Mouse (Mus musculus) urinary bladder, adult 18-20 months (tissue): ENCODE results near the gene Zfp825.
"Not testable (repeated sequence)": the region's sequence is repeated elsewhere in the genome, so short reads cannot be mapped to it uniquely, and the experiment has no call there.

Experiments
- DNase-seq, 2 experiments: peaks; one replicate each; pipeline ENCODE4 v3.0.0; 2022; ENCODE audit warnings: low spot score in 2 of 2, mixed read lengths in 2 of 2

Zfp825 gene

DNA sequence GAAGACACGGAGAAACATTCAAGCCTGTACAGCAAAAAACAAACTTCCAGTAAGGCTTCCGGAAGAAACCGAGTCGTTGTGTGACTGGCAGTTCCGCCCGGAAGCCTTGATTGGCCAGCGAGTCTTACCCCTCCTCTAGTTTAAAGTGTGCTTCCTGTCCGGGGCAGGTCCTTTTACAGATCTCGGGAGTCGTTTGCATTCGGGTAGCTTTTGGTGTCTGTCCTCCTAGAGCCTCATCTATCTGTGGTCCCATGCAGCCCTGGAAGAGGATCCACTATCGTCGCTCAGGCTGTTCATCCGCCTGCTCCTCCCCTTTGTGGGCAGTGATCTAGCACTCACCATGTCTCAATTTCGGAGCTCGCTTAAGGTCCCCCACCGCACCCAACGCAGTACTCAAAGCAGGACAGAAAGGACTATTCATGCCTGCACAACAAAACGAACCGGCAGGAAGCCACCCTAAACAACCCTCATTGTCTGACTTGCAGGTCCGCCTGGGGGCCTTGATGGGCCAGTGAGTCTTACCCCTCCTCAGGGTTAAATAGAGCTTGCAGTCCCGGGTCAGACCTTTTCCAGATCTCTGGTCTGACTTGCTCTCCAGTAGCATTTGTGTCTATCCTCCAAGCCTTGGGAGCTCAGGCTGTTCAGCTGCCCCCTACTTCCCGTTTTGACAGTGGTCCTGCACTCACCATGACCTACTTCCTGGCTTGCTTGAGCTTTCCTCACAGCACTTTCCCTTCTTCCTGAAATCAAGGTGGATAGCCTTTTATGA, at the start of gene Zfp825:
Gene Zfp825 (minus strand): TSS at position 82 of the 769 bp plus-strand sequence.
- peak; percentile 35 to 48 for DNase-seq

DNA sequence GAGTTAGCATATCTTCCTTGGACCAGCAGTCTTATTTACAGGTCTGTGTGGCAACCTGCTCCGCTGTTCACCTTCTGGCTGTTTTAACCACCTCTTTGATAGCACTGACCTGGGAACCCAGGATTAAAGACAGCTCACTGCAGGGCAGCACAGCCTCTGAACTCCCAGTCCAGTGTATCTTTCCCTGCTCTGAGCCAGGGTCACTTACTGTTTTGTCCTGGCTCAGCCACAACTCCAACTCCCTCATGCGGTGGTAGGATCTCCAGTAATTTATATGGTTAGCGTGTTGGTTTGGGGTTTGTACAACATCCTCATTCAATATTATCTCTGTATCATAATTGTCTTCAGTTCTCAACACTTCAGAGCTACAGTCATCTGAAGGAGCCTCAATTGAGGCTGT, 41.6 kb upstream of the Zfp825 start:
- not testable (repeated sequence) for DNase-seq

DNA sequence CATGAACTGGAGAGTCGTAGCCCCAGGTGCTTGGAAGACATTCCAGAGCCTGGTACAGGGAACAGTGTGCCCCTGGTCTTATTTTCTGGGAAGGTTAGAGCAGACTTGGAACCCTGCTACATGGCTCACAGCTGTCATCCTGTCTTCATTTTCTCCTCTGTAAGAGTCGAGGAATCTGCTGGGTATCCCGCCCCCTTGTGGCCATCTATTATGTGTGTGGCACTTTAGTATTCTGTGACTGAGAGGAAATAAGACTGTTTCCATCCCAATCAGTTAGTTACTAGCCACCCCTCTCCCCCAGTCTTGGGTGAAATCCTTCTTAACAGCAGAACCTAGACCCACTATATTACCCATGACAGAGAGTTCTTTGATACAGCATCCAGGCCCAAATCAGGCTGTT, 41.1 kb upstream of the Zfp825 start:
- peak in 1 of 2 experiments; percentile 11 for DNase-seq

- no peak for DNase-seq
Measured at GRCm38 (mm10) chr13:74534096-74534495, 40.3 kb upstream of the Zfp825 start.

GRCm38 (mm10) chr13:74531251-74531650, 37.5 kb upstream of the Zfp825 start:
- not testable (repeated sequence) for DNase-seq

- DNase-seq = not testable (repeated sequence)
Measured at GRCm38 (mm10) chr13:74529372-74529715, 35.6 kb upstream of the Zfp825 start.

DNA sequence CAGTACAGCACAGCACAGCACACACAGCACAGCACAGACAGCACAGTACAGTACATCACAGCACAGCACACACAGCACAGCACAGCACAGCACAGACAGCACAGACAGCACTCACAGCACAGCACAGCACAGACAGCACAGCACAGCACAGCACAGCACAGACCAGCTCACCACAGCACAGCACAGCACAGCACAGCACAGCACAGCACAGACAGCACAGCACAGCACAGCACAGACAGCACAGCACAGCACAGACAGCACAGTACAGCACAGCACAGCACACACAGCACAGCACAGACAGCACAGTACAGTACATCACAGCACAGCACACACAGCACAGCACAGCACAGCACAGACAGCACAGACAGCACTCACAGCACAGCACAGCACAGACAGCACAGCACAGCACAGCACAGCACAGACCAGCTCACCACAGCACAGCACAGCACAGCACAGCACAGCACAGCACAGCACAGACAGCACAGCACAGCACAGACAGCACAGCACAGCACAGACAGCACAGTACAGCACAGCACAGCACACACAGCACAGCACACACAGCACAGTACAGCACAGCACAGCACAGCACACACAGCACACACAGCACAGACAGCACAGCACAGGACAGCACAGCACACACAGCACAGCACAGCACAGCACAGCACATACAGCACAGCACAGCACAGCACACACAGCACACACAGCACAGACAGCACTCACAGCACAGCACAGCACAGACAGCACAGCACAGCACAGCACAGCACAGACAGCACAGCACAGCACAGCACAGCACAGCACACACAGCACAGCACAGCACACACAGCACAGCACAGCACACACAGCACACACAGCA, 35.0 kb upstream of the Zfp825 start:
- not testable (repeated sequence) for DNase-seq

- peak; percentile 57 to 63 for DNase-seq
Measured at GRCm38 (mm10) chr13:74522481-74523237, 28.9 kb upstream of the Zfp825 start.

GRCm38 (mm10) chr13:74522141-74522480, 28.3 kb upstream of the Zfp825 start:
- DNase-seq = not testable (repeated sequence)

DNA sequence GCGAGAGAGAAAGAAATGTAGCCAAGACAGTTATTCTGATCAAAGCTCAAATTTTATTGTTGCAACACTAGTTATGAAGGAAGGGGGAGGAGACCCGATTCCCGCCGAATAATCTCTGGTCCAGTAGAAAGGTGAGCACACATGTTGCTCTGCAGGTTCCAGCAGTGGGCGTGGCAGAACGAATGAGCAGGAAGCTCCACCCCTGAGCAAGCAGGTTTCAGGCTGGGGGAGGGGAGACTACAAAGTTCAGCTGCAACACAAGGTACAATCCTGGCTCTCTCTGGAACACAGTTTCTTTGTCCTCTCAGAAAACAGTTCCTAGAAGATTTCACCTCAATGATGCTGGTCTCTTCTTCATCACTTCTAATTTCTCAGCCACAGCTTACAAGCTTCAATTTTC, 14.2 kb upstream of the Zfp825 start:
- not testable (repeated sequence) for DNase-seq

GRCm38 (mm10) chr13:74502851-74503250, 9.1 kb upstream of the Zfp825 start:
- not testable (repeated sequence) for DNase-seq

GRCm38 (mm10) chr13:74499696-74500095, 5.9 kb upstream of the Zfp825 start:
- not testable (repeated sequence) for DNase-seq

GRCm38 (mm10) chr13:74484326-74484725, 9.5 kb downstream of the Zfp825 start:
- not testable (repeated sequence) for DNase-seq

- DNase-seq = not testable (repeated sequence)
Measured at GRCm38 (mm10) chr13:74471468-74471867, 22.3 kb downstream of the Zfp825 start.

DNA sequence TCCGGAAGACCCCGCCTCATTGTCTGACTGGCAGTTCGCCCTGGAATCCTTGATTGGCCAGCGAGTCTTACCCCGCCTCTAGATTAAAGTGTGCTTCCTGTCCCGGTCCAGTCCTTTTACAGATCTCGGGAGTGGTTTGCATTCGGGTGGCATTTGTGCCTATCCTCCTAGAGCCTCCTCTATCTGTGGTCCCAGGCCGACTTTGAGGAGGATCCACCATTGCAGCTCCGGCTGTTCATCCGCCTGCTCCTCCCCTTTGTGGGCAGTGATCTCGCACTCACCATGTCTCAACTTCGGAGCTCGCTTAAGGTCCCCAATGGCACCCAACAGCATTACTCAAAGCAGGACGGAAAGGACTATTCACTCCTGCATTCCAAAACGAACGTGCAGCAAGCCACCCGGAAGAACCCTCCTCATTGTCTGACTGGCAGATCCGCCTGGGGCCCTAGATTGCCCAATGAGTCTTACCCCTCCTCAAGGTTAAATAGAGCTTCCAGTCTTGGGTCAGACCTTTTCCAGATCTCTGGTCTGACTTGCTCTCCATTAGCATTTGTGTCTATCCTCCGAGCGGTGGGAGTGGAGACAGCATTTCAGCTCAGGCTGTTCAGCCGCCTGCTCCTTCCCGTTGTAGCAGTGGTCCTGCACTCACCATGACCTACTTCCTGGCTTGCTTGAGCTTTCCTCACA, 30.9 kb downstream of the Zfp825 start:
- peak; percentile 50 to 70 for DNase-seq

- DNase-seq = not testable (repeated sequence)
Measured at GRCm38 (mm10) chr13:74462318-74462698, 31.5 kb downstream of the Zfp825 start.

DNA sequence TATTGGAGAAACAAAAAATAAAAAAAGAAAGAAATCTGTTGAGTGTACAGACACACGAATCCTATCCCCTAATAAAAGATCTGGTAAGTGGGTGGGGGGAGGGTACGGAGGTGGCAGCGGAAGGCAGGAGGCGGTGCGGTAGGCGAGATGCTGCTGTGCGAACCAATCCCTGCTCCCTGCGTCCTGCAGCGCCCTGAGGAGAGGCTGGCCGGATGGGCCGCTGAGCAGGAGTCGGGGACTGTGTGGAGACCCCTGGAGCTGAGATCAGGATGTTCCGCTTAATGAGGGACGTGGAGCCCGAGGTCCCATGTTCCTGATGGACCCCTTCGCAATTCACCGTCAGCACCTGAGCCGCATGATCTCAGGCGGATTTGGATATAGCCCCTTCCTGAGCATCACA, 53.9 kb downstream of the Zfp825 start:
- DNase-seq = no peak
